Mouse (Mus musculus): ENCODE measurements around the gene Chrng. TPM values are rescaled to one million over a fixed set of nuclear protein-coding genes. Genes with fewer than 3 reads are reported as not detected.

Gene Chrng
- total RNA-seq, 2 experiments from 2014 or later, result not detected

GRCm38 (mm10) chr1:87252040-87252609 is 47.7 kb downstream of the Chrng start:
- no peak for DNase-seq (ENCODE audit: low spot score in 2 of 2)

GRCm38 (mm10) chr1:87255173-87255572 is 50.7 kb downstream of the Chrng start:
- DNase-seq (ENCODE audit: low spot score in 2 of 2), result no peak

- no peak for DNase-seq (ENCODE audit: low spot score in 2 of 2)
These were observed 53.2 kb downstream of the Chrng start for GRCm38 (mm10) chr1:87257691-87258090.

- no peak for DNase-seq (ENCODE audit: low spot score in 2 of 2)
These were observed 54.0 kb downstream of the Chrng start for GRCm38 (mm10) chr1:87258484-87258883.

GRCm38 (mm10) chr1:87259316-87259715 is 54.9 kb downstream of the Chrng start:
- DNase-seq (ENCODE audit: low spot score in 2 of 2), result no peak

Other genes with a start within 250 kb of the Chrng start
- gene Alppl2, start 114.7 kb upstream of the Chrng start, total RNA-seq (2021), result not detected
- gene Alpi, start 103.1 kb upstream of the Chrng start, total RNA-seq (2021), result under 1 TPM in 1 of 2 experiments, not detected in 1; 0.14 TPM
- not detected for gene Akp3, start 79.7 kb upstream of the Chrng start, total RNA-seq (2021)
- gene Ecel1, start 48.1 kb upstream of the Chrng start, total RNA-seq (2021), result 1 to 10 TPM; 3.6 to 4.4 TPM
- under 1 TPM; 0.62 to 0.91 TPM for gene Prss56, start 21.3 kb upstream of the Chrng start, total RNA-seq (2021)
- gene Chrnd, start 14.1 kb upstream of the Chrng start, total RNA-seq (2021), result not detected
- 10 to 100 TPM; 73.0 to 81.0 TPM for gene Eif4e2, start 9.3 kb downstream of the Chrng start, total RNA-seq (2021)
- 1 to 10 TPM; 5.4 to 6.8 TPM for gene Efhd1, start 59.7 kb downstream of the Chrng start, total RNA-seq (2021)
- gene Gigyf2, start 122.3 kb downstream of the Chrng start, total RNA-seq (2021), result 10 to 100 TPM; 83.6 to 85.5 TPM
- gene Kcnj13, start 190.1 kb downstream of the Chrng start, total RNA-seq (2021), result 10 to 100 TPM in 1 of 2 experiments, 1 to 10 TPM in 1; 1.0 to 14.5 TPM